Mouse (Mus musculus): ENCODE results near the gene Cab39l.
"Not testable (repeated sequence)": the region's sequence is repeated elsewhere in the genome, so short reads cannot be mapped to it uniquely, and the experiment has no call there.

Gene Cab39l

GRCm38 (mm10) chr14:59590614-59591013 lies 149.8 kb downstream of the Cab39l start:
- DNase-seq, result peak in 1 of 2 experiments; percentile 44

GRCm38 (mm10) chr14:59591901-59592300 lies 151.1 kb downstream of the Cab39l start:
- no peak for DNase-seq

GRCm38 (mm10) chr14:59592593-59592992 lies 151.8 kb downstream of the Cab39l start:
- DNase-seq, result no peak

GRCm38 (mm10) chr14:59594988-59595387 lies 154.2 kb downstream of the Cab39l start:
- no peak for DNase-seq

- peak; percentile 95 to 98 for DNase-seq
Observed at GRCm38 (mm10) chr14:59597398-59598259, 156.9 kb downstream of the Cab39l start, which contains the start of gene Cdadc1. Gene Cdadc1, minus strand, starts transcription at chr14:59597959.

- DNase-seq, result no peak
Observed at GRCm38 (mm10) chr14:59598260-59598627, 157.5 kb downstream of the Cab39l start.

- DNase-seq, result peak in 1 of 2 experiments; percentile 28
Observed at GRCm38 (mm10) chr14:59604002-59604645, 163.4 kb downstream of the Cab39l start.

GRCm38 (mm10) chr14:59605671-59606353 lies 165.0 kb downstream of the Cab39l start:
- DNase-seq, result peak in 1 of 2 experiments; percentile 71

GRCm38 (mm10) chr14:59607021-59607420 lies 166.2 kb downstream of the Cab39l start:
- no peak for DNase-seq

GRCm38 (mm10) chr14:59612920-59613625 lies 172.3 kb downstream of the Cab39l start:
- peak; percentile 64 to 72 for DNase-seq

GRCm38 (mm10) chr14:59614149-59614548 lies 173.4 kb downstream of the Cab39l start:
- DNase-seq, result not testable (repeated sequence)

- no peak for DNase-seq
Observed at GRCm38 (mm10) chr14:59616802-59617201, 176.0 kb downstream of the Cab39l start.

GRCm38 (mm10) chr14:59624326-59624885 lies 183.6 kb downstream of the Cab39l start:
- no peak for DNase-seq

GRCm38 (mm10) chr14:59625158-59625805 lies 184.5 kb downstream of the Cab39l start, which contains the start of gene Shisa2:
Gene Shisa2, plus strand, starts transcription at chr14:59625308.
- peak; percentile 82 to 90 for DNase-seq

- peak; percentile 42 to 54 for DNase-seq
Observed at GRCm38 (mm10) chr14:59625806-59626364, 185.1 kb downstream of the Cab39l start.

GRCm38 (mm10) chr14:59626711-59627110 lies 185.9 kb downstream of the Cab39l start:
- DNase-seq, result peak; percentile 42 to 59

- no peak for DNase-seq
Observed at GRCm38 (mm10) chr14:59627142-59627680, 186.4 kb downstream of the Cab39l start.

- DNase-seq, result peak; percentile 45 to 84
Observed at GRCm38 (mm10) chr14:59627823-59628222, 187.1 kb downstream of the Cab39l start.

GRCm38 (mm10) chr14:59629308-59629707 lies 188.5 kb downstream of the Cab39l start:
- DNase-seq, result no peak

GRCm38 (mm10) chr14:59630096-59630495 lies 189.3 kb downstream of the Cab39l start:
- no peak for DNase-seq

- no peak for DNase-seq
Observed at GRCm38 (mm10) chr14:59632067-59632466, 191.3 kb downstream of the Cab39l start.
